31 mouse cellular contexts compared by ENCODE assay signal in genomic region chr5:71548079-71548478, GRCm38 (mm10). TPM values are rescaled to one million over a fixed set of nuclear protein-coding genes. Genes with fewer than 3 reads are reported as not detected.
"Had no signal": no experiment of that assay in that cellular context is flagged by ENCODE, and none has a peak within 500 bp of the region (broad histone marks: within the 10 kb centered on the region; RNA-seq: fewer than 3 reads in every experiment).

Gene Cox7b2 (minus strand): TSS chr5:71548205.

- H3K9ac ChIP-seq: heart, embryonic 12.5 days; hindbrain, embryonic 14.5 days; intestine, embryonic 15.5 days; kidney, embryonic 15.5 days; limb, embryonic 13.5 days; limb, embryonic 15.5 days; liver, embryonic 12.5 days; liver, embryonic 14.5 days had no signal

- H3K36me3 ChIP-seq: heart, embryonic 10.5 days; heart, embryonic 12.5 days; intestine, embryonic 15.5 days; kidney, embryonic 15.5 days; limb, embryonic 13.5 days; limb, embryonic 15.5 days; liver, embryonic 12.5 days had no signal

- H3K27ac ChIP-seq: heart, embryonic 10.5 days; hindbrain, embryonic 14.5 days; intestine, embryonic 15.5 days; kidney, embryonic 15.5 days; kidney, postnatal 0 days; left cerebral cortex, adult 2 months; limb, embryonic 13.5 days; limb, embryonic 15.5 days; liver, embryonic 12.5 days; liver, embryonic 14.5 days had no signal

- H3K27me3 ChIP-seq: heart, embryonic 12.5 days; intestine, embryonic 15.5 days; kidney, embryonic 15.5 days; limb, embryonic 13.5 days; limb, embryonic 15.5 days; liver, embryonic 12.5 days had no signal

- H3K4me1 ChIP-seq: heart, embryonic 10.5 days; heart, embryonic 12.5 days; intestine, embryonic 15.5 days; kidney, embryonic 15.5 days; limb, embryonic 13.5 days; limb, embryonic 15.5 days; liver, embryonic 12.5 days had no signal

- DNase-seq: gastrocnemius, postnatal 14 days; gastrocnemius, postnatal 36 days; heart, adult 18-20 months; heart, postnatal 10 days; heart, postnatal 36 days; kidney, adult 2 months; kidney, adult 9 months; kidney, postnatal 14 days; kidney, postnatal 36 days; layer of hippocampus, adult 9-11 months; left cerebral cortex, postnatal 4 days had no signal

- H3K4me2 ChIP-seq: heart, embryonic 12.5 days; hindbrain, embryonic 14.5 days; intestine, embryonic 15.5 days; kidney, embryonic 15.5 days; limb, embryonic 13.5 days; limb, embryonic 15.5 days; liver, embryonic 12.5 days had no signal

- ATAC-seq: hindbrain, embryonic 16.5 days; inflammation-experienced regulatory T-cells, adult 6 months; intestine, embryonic 15.5 days; intestine, postnatal 0 days; liver, embryonic 12.5 days had no signal

- H3K9me3 ChIP-seq: heart, embryonic 10.5 days; heart, embryonic 12.5 days; intestine, embryonic 15.5 days; kidney, embryonic 15.5 days; limb, embryonic 13.5 days; limb, embryonic 15.5 days; liver, embryonic 12.5 days had no signal

- H3K4me3 ChIP-seq: heart, embryonic 10.5 days; heart, embryonic 12.5 days; intestine, embryonic 15.5 days; kidney, embryonic 15.5 days; left cerebral cortex, adult 2 months; limb, embryonic 13.5 days; limb, embryonic 15.5 days; liver, embryonic 12.5 days had no signal

RNA-seq across cellular contexts. Expression of gene Cox7b2, which starts in this region (rescaled TPM):
- polyA plus RNA-seq: gonadal fat pad, adult 2 months; heart, embryonic 10.5 days; heart, embryonic 16.5 days; hindbrain, embryonic 11.5 days; inflammation-experienced regulatory T-cells, adult 6 months; intestine, embryonic 15.5 days; intestine, postnatal 0 days; kidney, adult 2 months; kidney, embryonic 15.5 days; large intestine, adult 2 months; limb, embryonic 11.5 days; limb, embryonic 15.5 days; liver, adult 2 months; liver, embryonic 12.5 days; liver, embryonic 14.5 days had no signal
